ENCODE assay signal across 8 mouse cellular contexts in genomic region chr6:4748506-4748961, GRCm38 (mm10). TPM values are rescaled to one million over a fixed set of nuclear protein-coding genes. Genes with fewer than 3 reads are reported as not detected.
DNase-seq lines count a peak whose midpoint lies in the region; ATAC-seq and TF ChIP-seq lines count a peak whose summit lies in the region.

No protein-coding gene starts in this region.

- TF ChIP-seq CTCF in lung, embryonic 14.5 days (IDR thresholded peaks at IDR 0.05; ENCODE audit: low read depth) = no peak
- TF ChIP-seq CTCF in midbrain, postnatal 0 days (IDR thresholded peaks at IDR 0.05) = no peak

- DNase-seq in adrenal gland, postnatal 10 days = peak; percentile 74
- no peak for DNase-seq in adrenal gland, adult 8-10 months
- peak; percentile 34 for DNase-seq in lung, embryonic 14.5 days
- DNase-seq in lung, postnatal 4 days = no peak
- DNase-seq in layer of hippocampus, postnatal 14 days (ENCODE audit: low spot score in 2 of 2) = peak; percentile 29 to 35
- DNase-seq in midbrain, postnatal 0 days (ENCODE audit: low spot score) = peak; percentile 50

- no peaks in the 10 kb centered on the region for H3K36me3 ChIP-seq in lung, embryonic 14.5 days (ENCODE audit: insufficient read depth)
- H3K36me3 ChIP-seq in heart, embryonic 11.5 days (ENCODE audit: control insufficient read depth, insufficient read depth, low read length) = no peaks in the 10 kb centered on the region
- no peaks in the 10 kb centered on the region for H3K36me3 ChIP-seq in midbrain, postnatal 0 days (ENCODE audit: insufficient read depth, low read length)

- peaks cover 10% of the 10 kb centered on the region; the same call in 1 of the 2 replicates for H3K9me3 ChIP-seq in lung, embryonic 14.5 days (ENCODE audit: low read depth, low read length)
- peaks cover 9% of the 10 kb centered on the region; the same call in 1 of the 2 replicates for H3K9me3 ChIP-seq in heart, embryonic 11.5 days (replicated peaks; ENCODE audit: control insufficient read depth, low read length)
- no peaks in the 10 kb centered on the region for H3K9me3 ChIP-seq in midbrain, postnatal 0 days (ENCODE audit: low read length)

- peak; percentile 38; the same call in 1 of the 2 replicates for ATAC-seq in lung, embryonic 14.5 days (ENCODE audit: insufficient read depth)
- ATAC-seq in heart, embryonic 11.5 days (replicated peaks; ENCODE audit: insufficient number of reproducible peaks, low FRiP score, low TSS enrichment) = peak; percentile 27; the same call in 1 of the 2 replicates
- ATAC-seq in midbrain, postnatal 0 days (ENCODE audit: low FRiP score) = peak; percentile 11; the same call in 1 of the 2 replicates
- ATAC-seq in CD4-positive, CD25-positive, alpha-beta regulatory T cell, adult 4 months = no peak

- peak overlapping the region; percentile 57 for H3K4me2 ChIP-seq in lung, embryonic 14.5 days
- H3K4me2 ChIP-seq in heart, embryonic 11.5 days = peak overlapping the region; percentile 71
- H3K4me2 ChIP-seq in midbrain, postnatal 0 days (ENCODE audit: low read depth, low read length, poor library complexity, severe bottlenecking) = peak overlapping the region; percentile 57

- no peak overlapping the region for H3K27ac ChIP-seq in lung, embryonic 14.5 days (ENCODE audit: low read depth)
- H3K27ac ChIP-seq in heart, embryonic 11.5 days (ENCODE audit: low read depth, low read length) = no peak overlapping the region
- H3K27ac ChIP-seq in midbrain, postnatal 0 days (ENCODE audit: low read depth, low read length) = peak overlapping the region; percentile 51

- no peaks in the 10 kb centered on the region for H3K27me3 ChIP-seq in lung, embryonic 14.5 days (ENCODE audit: insufficient read depth, low read length)
- no peaks in the 10 kb centered on the region for H3K27me3 ChIP-seq in heart, embryonic 11.5 days (ENCODE audit: control insufficient read depth, insufficient read depth, low read length)
- H3K27me3 ChIP-seq in midbrain, postnatal 0 days (ENCODE audit: insufficient read depth, low read length) = no peaks in the 10 kb centered on the region

- 50% methylated on average over 15 of the region's 15 CpGs for WGBS in lung, embryonic 14.5 days
- 44% methylated on average over 15 of the region's 15 CpGs for WGBS in heart, embryonic 11.5 days (ENCODE audit: insufficient replicate concordance)
- WGBS in midbrain, postnatal 0 days = 55% methylated on average over 15 of the region's 15 CpGs

- H3K4me3 ChIP-seq in lung, embryonic 14.5 days (ENCODE audit: low read depth, low read length) = peak overlapping the region; percentile 39
- peak overlapping the region; percentile 52 for H3K4me3 ChIP-seq in heart, embryonic 11.5 days (ENCODE audit: low read depth, low read length)
- peak overlapping the region; percentile 42 for H3K4me3 ChIP-seq in midbrain, postnatal 0 days (ENCODE audit: low read depth, low read length)

- H3K4me1 ChIP-seq in lung, embryonic 14.5 days (ENCODE audit: insufficient read depth) = no peaks in the 10 kb centered on the region; the same call in 1 of the 2 replicates
- no peaks in the 10 kb centered on the region for H3K4me1 ChIP-seq in heart, embryonic 11.5 days (ENCODE audit: control insufficient read depth, insufficient read depth, low read length)
- H3K4me1 ChIP-seq in midbrain, postnatal 0 days (ENCODE audit: insufficient read depth, low read length) = no peaks in the 10 kb centered on the region

- no peak overlapping the region for H3K9ac ChIP-seq in lung, embryonic 14.5 days
- no peak overlapping the region for H3K9ac ChIP-seq in heart, embryonic 11.5 days (ENCODE audit: low read depth, low read length)
- H3K9ac ChIP-seq in midbrain, postnatal 0 days (replicated peaks; ENCODE audit: low read length, poor library complexity, severe bottlenecking) = peak overlapping the region; percentile 36

RNA-seq across cellular contexts. Expression of gene Peg10, which starts 1.4 kb away (rescaled TPM):
- 100 to 1,000 TPM; 283 to 299 TPM for total RNA-seq in adrenal gland, postnatal 10 days (2021)
- 100 to 1,000 TPM; 229 to 471 (median 312) TPM for total RNA-seq in adrenal gland, adult 8-10 months (2022)
- 4.0 and 4.3 TPM in 2 replicates for polyA plus RNA-seq in lung, embryonic 14.5 days (2014; fragmentation: Nextera tagmentation; extraction: Ambion mirVana)
- polyA plus RNA-seq in heart, embryonic 11.5 days (2014; fragmentation: Nextera tagmentation; extraction: Ambion mirVana) = 9.1 and 11.6 TPM in 2 replicates
- total RNA-seq in layer of hippocampus, postnatal 14 days (2021) = 1 to 10 TPM; 7.0 to 7.9 TPM
- 55.9 and 62.9 TPM in 2 replicates for total RNA-seq in midbrain, postnatal 0 days (2014; rRNA removed)
- 4.7 and 6.7 TPM in 2 replicates for polyA plus RNA-seq in midbrain, postnatal 0 days (2015; fragmentation: Nextera tagmentation; extraction: Ambion mirVana)
- polyA plus RNA-seq in CD4-positive, CD25-positive, alpha-beta regulatory T cell, adult 4 months (2017; shearing (Covaris generic)) = not detected

RNA-seq across cellular contexts. Expression of gene Sgce, which starts 1.5 kb away (rescaled TPM):
- total RNA-seq in adrenal gland, postnatal 10 days (2021) = 10 to 100 TPM; 57.3 to 65.7 TPM
- 10 to 100 TPM; 67.4 to 94.6 (median 82.5) TPM for total RNA-seq in adrenal gland, adult 8-10 months (2022)
- 49.9 and 52.7 TPM in 2 replicates for polyA plus RNA-seq in lung, embryonic 14.5 days (2014; fragmentation: Nextera tagmentation; extraction: Ambion mirVana)
- 52.7 and 56.2 TPM in 2 replicates for polyA plus RNA-seq in heart, embryonic 11.5 days (2014; fragmentation: Nextera tagmentation; extraction: Ambion mirVana)
- total RNA-seq in layer of hippocampus, postnatal 14 days (2021) = 10 to 100 TPM; 28.7 to 31.3 TPM
- total RNA-seq in midbrain, postnatal 0 days (2014; rRNA removed) = 35.0 and 36.3 TPM in 2 replicates
- polyA plus RNA-seq in midbrain, postnatal 0 days (2015; fragmentation: Nextera tagmentation; extraction: Ambion mirVana) = 44.6 and 49.2 TPM in 2 replicates
- under 1 TPM in 1 of 2 experiments, not detected in 1; 0.15 TPM for polyA plus RNA-seq in CD4-positive, CD25-positive, alpha-beta regulatory T cell, adult 4 months (2017; shearing (Covaris generic))

Comparison
In these comparisons a context has a peak if more than half of its experiments do, and no peak if none do; other contexts are left out.
1. DNase-seq: peak in adrenal gland, postnatal 10 days (single experiment), lung, embryonic 14.5 days (single experiment), layer of hippocampus, postnatal 14 days (2 of 2) and midbrain, postnatal 0 days (single experiment); none in adrenal gland, adult 8-10 months (single experiment) and lung, postnatal 4 days (0 of 2).
2. Peak in every context shown above with its lines, with median percentiles within 50 percentile points of each other: H3K4me2 ChIP-seq and H3K4me3 ChIP-seq.